Mouse (Mus musculus) lung, postnatal 0 days (tissue): ENCODE measurements around the gene Dlgap1.

Experiments used
- CTCF ChIP-seq: IDR thresholded peaks from 2 replicates; pipeline ENCODE4 v1.5.1; 2016; ENCODE audit warnings: antibody characterized with exemption, mild to moderate bottlenecking
- EP300 ChIP-seq: IDR thresholded peaks from 2 replicates; pipeline ENCODE4 v1.6.1; 2016; ENCODE audit warnings: antibody characterized with exemption, mild to moderate bottlenecking, control low read depth

DNA sequence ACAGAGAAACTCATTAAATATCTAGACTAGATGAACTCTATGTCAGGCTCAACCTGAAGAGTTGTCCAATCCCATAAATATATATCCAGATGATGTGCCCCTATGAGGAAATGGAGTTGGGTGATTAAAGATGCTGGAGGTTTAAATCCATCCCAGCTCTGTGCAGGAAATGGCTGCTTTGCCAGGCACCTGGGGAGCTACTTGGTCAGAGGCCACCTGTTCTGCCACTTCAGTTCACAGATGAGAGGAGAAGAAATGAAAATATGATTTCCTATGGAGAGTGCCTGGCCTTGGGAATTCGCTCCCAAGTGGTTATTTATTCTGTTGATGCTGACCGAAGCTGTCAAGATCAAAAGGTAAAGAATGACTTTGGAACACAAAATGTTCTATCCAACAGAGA, 160.3 kb downstream of the Dlgap1 start:
- TF ChIP-seq CTCF (no peak), EP300 (no peak)
